Mouse (Mus musculus) lung, postnatal 0 days (tissue): ENCODE measurements around the gene H2-M10.3.

Source experiments
- CTCF ChIP-seq: IDR thresholded peaks from 2 replicates; pipeline ENCODE4 v1.5.1; 2016; ENCODE audit warnings: antibody characterized with exemption, mild to moderate bottlenecking
- EP300 ChIP-seq: IDR thresholded peaks from 2 replicates; pipeline ENCODE4 v1.6.1; 2016; ENCODE audit warnings: antibody characterized with exemption, mild to moderate bottlenecking, control low read depth

GRCm38 (mm10) chr17:36417416-36417815 lies 49.2 kb upstream of the H2-M10.3 start:
- TF ChIP-seq CTCF (no peak), EP300 (no peak)
